Mouse (Mus musculus) thymus, postnatal 0 days (tissue): ENCODE data around the gene Gm7173. TPM values are rescaled to one million over a fixed set of nuclear protein-coding genes. Genes with fewer than 3 reads are reported as not detected.

Source experiments
- DNase-seq: peaks from one replicate; pipeline ENCODE4 v3.0.0-alpha.2; 2015; ENCODE audit warnings: low spot score
- polyA plus RNA-seq: library from polyadenylated mRNA; unstranded; fragments of >200 nt; fragmentation: Nextera tagmentation; extraction: Ambion mirVana; gene quantifications from 2 replicates; pipeline ENCODE4 v1.2.1, GENCODE M21; 2015

The Gm7173 gene
- 0.18 and 0.19 TPM in 2 replicates for polyA plus RNA-seq

- DNase-seq, result no peak
Measured at GRCm38 (mm10) chrX:79516977-79517645, at the start of gene Gm7173. Gm7173 (minus strand) TSS chrX:79517285.

- DNase-seq, result no peak
Measured at GRCm38 (mm10) chrX:79517646-79518016, 546 bp upstream of the Gm7173 start.

GRCm38 (mm10) chrX:79316790-79317189 lies 200.3 kb downstream of the Gm7173 start:
- no peak for DNase-seq

Other genes with a start within 250 kb of the Gm7173 start
- not detected in 2 replicates for gene Mageb16, start 154.2 kb upstream of the Gm7173 start, polyA plus RNA-seq